Mouse (Mus musculus) bone marrow, adult 2 months (tissue): ENCODE data around the gene Neurl2.

Experiments
- CTCF ChIP-seq: fragments of 200-500 bp; IDR thresholded peaks from 2 replicates; pipeline ENCODE4 v1.5.1; 2011; ENCODE audit warnings: low read length, control low read depth; ENCODE audit not compliant: control insufficient read depth, insufficient read depth
- POLR2A ChIP-seq: fragments of 200-500 bp; IDR thresholded peaks from 2 replicates; pipeline ENCODE4 v1.6.1; 2011; ENCODE audit warnings: low read depth, mild to moderate bottlenecking, control low read depth, low read length, borderline replicate concordance; ENCODE audit not compliant: control insufficient read depth

DNA sequence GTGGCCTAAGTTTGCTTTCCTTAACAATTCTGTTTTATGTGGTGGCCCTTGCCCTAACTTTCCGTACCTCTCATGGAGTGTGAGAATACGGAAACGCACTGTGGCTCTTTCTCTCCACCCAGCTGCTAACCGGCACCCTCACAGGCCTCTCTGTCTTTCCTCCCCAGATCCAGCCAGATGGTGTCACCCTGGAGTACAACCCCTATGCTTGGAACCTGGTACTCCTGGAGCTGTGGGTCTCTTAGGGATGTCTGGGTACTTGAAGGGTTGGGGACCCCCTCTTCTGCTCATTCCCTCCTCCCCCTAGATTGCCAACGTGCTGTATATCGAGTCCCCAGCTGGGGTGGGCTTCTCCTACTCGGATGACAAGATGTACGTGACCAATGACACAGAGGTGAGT, 1.3 kb upstream of the Neurl2 start:
- TF ChIP-seq CTCF (no peak), POLR2A (no peak)
